Mouse (Mus musculus): ENCODE measurements around the gene Ttll12. TPM values are rescaled to one million over a fixed set of nuclear protein-coding genes. Genes with fewer than 3 reads are reported as not detected.

The Ttll12 gene
- total RNA-seq, 2 experiments from 2014 or later = 11.6 to 12.8 TPM

Other genes with a start within 250 kb of the Ttll12 start
- gene Arfgap3, start 244.9 kb downstream of the Ttll12 start, total RNA-seq (2021) = 10 to 100 TPM; 19.6 to 19.7 TPM
- gene Pacsin2, start 130.6 kb downstream of the Ttll12 start, total RNA-seq (2021) = 100 to 1,000 TPM in 1 of 2 experiments, 10 to 100 TPM in 1; 82.0 to 102 TPM
- 10 to 100 TPM; 33.8 to 38.1 TPM for gene Ttll1, start 84.3 kb downstream of the Ttll12 start, total RNA-seq (2021)
- gene Bik, start 68.3 kb downstream of the Ttll12 start, total RNA-seq (2021) = under 1 TPM in 1 of 2 experiments, not detected in 1; 0.37 TPM
- 1 to 10 TPM; 3.9 to 4.4 TPM for gene Tspo, start 31.6 kb downstream of the Ttll12 start, total RNA-seq (2021)
- 10 to 100 TPM; 24.0 to 25.0 TPM for gene Mcat, start 31.4 kb downstream of the Ttll12 start, total RNA-seq (2021)
- gene Scube1, start 129.9 kb upstream of the Ttll12 start, total RNA-seq (2021) = 10 to 100 TPM; 19.3 to 21.8 TPM
- 100 to 1,000 TPM; 167 to 170 TPM for gene Mpped1, start 184.3 kb upstream of the Ttll12 start, total RNA-seq (2021)

All from layer of hippocampus, postnatal 36 days (tissue).